Mouse (Mus musculus): Measurements from ENCODE around the gene Ezh1.

Ezh1 gene

GRCm38 (mm10) chr11:101226065-101226701 lies at the start of gene Ezh1:
Gene Ezh1 (minus strand): TSS chr11:101226463.
- peak; percentile 92 to 94 for DNase-seq

GRCm38 (mm10) chr11:101275309-101275708 lies 49.0 kb upstream of the Ezh1 start:
- no peak for DNase-seq

DNA sequence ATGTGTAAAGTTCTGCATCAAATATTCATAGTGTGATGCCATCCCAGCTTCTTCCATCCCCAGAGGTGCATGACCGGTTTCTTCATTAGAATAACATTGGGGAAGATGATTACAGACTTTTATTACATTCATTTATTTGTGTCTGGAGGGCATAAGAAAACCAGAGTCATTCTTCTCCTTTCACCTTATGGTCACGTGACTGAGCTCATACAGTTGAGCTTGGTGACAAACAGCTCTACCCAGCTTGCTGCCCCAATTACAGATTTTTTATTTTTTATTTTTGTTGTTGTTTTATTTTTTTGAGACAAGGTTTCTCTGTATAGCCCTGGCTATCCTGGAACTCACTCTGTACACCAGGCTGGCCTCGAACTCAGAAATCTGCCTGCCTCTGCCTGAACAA lies 46.2 kb upstream of the Ezh1 start:
- DNase-seq, result no peak

DNA sequence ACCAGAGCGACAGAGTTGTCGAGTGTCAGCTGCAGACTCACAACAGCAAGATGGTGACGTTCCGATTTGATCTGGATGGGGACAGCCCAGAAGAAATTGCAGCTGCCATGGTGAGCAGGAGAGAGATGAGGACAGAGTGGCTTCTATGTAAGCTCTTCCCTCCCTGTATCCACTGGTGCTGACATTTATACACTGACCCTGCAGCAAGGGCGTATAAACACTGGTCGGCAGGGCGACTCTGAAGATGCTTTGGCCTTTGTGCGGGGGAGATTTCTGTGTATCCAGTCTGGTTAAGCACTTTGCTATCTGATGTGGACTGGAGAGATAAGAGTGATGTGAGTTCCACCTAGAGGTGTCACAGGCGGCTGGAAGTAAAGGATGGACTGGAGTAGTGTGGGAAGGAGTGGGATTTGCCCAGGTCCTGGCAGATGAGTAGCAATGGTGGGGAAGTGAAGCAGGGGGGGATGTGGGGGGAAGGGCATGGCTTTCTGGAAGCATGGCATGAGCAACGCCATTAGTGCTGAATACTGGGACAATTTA lies 43.4 kb upstream of the Ezh1 start:
- no peak for DNase-seq

DNA sequence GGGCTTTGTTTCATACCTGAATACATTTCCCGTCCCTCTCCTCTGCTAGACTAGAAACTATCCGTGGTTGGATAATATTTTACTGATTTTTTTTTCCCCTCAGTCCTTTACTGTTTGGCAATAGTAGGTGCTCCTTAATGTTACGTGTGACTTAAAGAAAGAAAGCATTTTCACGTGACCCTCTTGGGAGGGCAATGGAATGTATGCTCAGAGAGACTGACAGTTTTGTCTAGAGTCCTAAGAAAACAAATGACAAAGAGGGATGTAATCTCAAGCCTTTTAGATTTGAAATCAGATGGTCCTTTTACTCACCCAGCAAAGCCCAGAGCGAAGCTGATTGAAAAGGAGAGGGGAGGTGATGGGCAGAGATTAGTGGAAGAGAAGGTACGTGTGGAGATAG lies 39.6 kb upstream of the Ezh1 start:
- DNase-seq, result no peak

DNA sequence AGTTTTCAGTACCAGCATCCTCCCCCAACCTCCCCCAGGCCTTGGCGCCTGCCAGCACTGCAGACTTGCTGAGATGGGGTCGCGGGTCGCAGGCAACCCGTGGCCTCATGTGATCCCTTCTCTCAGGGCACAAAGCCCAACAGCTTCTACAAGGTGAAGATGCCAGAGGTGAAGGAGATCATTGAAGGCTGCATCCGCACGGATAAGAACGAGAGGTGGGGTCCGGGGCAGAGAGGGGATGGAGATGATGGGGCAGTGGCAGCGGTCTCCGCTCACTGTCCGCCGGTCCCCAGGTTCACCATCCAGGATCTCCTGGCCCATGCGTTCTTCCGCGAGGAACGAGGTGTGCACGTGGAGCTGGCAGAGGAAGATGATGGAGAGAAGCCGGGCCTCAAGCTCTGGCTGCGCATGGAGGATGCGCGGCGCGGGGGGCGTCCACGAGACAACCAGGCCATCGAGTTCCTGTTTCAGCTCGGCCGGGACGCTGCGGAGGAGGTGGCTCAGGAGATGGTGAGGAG lies 38.8 kb upstream of the Ezh1 start:
- DNase-seq, result no peak

DNA sequence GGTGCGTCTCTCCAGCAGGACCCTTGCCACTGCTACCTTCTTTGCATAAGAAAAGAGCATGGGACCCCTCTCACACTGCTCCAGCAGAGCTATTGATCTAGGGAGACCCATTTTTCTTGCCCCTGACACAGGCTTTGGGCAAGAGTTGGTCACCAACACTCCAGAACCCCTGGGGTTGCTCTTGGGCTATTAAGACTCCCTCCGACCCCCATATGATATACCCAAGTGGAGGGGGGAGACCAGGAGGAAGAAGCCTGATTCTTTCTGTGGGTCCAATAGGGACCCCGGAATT lies 37.7 kb upstream of the Ezh1 start:
- DNase-seq, result no peak

DNA sequence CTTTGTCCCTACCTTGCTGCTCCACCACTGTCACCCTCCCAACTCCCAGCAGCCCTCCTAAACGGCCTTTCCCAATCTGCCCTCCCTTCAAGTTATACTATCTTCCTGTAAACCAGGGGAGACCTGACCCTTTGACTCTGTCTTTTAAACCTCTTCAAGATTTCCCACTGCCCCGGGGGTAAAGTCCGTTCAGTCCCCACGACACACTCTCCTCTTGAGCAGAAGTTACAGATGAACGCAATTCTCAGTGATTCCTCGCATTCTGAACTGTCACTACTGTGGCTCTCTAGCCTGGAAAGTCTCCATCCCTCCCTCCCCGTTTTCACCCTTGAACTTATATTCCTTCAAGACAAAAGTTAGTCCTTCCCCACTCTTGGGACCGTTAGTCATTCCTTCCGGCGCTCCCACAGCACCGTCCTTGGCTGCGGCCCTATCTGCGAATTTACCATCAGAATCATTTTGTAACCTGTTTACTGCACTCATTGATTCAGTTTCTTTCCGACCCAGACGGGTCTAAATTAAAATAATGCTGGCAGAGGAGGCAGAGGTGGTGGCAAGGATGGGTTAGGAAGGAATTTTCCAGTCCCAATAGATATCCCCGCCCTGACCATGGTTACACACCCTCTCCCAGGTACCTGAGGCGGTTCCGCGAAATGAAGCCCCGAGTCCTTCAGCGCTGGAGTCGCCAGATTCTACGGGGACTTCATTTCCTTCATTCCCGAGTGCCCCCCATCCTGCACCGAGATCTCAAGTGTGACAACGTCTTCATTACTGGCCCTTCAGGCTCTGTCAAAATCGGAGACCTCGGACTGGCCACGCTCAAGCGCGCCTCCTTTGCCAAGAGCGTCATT lies 37.1 kb upstream of the Ezh1 start:
- DNase-seq, result no peak

GRCm38 (mm10) chr11:101262272-101262967 lies 36.2 kb upstream of the Ezh1 start:
- DNase-seq, result no peak

GRCm38 (mm10) chr11:101260826-101261380 lies 34.6 kb upstream of the Ezh1 start:
- no peak for DNase-seq

- peak; percentile 35 to 45 for DNase-seq
Measured at GRCm38 (mm10) chr11:101259948-101260825, 33.9 kb upstream of the Ezh1 start, which contains the start of gene Wnk4. Gene Wnk4 (plus strand): TSS chr11:101260567.

DNA sequence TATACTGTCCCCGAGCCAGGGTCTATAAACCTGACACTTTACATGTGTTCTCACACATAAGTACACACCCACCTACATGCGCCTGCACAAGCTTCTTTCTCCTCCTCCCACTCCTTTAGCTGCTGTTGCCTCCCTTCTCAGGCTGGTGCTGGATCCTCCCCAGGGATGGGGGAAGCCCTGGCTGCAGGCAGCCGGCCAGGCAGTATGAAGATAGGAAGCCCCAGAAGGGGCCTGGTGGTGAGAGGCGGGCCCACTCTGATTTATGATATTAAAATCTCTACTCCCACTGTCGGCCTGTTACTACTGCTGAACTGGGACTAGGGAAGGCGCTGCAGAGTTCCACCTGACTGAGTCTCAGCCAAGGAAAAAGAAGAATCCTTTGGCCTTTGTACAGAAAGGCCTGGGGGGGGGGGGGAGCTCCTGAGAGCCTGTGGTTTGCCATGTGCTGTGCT lies 33.0 kb upstream of the Ezh1 start:
- no peak for DNase-seq

- DNase-seq, result no peak
Measured at GRCm38 (mm10) chr11:101255826-101256775, 29.8 kb upstream of the Ezh1 start.

DNA sequence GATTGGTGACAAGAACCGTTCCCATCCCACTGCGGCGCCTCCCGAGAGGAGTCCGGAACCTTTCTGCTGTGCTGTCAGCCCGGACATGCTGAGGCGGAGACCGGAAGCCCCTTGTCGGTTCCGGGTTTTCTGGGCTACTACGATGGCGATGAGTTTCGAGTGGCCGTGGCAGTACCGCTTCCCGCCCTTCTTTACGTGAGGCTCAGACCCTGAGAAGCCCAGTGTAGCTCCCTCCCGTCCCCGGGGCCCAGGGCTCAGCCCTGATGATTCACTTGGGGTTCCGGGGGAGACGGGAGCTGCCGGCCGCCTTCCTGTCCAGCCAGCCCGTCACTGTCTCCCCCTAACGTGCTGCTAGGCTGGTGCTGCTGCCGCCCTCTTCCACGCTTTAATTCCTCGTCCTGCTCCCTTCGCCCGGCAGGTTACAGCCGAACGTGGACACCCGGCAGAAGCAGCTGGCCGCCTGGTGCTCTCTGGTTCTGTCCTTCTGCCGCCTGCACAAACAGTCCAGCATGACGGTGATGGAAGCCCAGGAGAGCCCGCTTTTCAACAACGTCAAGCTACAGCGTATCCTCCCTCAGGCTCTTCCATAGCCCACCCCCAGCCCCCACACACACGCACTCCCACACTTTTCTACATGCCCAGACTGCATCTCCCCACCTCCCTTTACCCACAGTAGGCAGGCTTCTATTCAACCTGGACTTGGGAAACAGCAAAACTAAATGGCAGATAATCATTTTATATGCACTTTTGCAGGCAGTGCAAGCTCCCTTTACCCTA lies 27.5 kb upstream of the Ezh1 start, which contains the start of gene Vps25:
Gene Vps25, plus strand, starts transcription at position 95 of the 777 bp plus-strand sequence.
- DNase-seq, result peak; percentile 81

GRCm38 (mm10) chr11:101252941-101253340 lies 26.7 kb upstream of the Ezh1 start:
- DNase-seq, result no peak

DNA sequence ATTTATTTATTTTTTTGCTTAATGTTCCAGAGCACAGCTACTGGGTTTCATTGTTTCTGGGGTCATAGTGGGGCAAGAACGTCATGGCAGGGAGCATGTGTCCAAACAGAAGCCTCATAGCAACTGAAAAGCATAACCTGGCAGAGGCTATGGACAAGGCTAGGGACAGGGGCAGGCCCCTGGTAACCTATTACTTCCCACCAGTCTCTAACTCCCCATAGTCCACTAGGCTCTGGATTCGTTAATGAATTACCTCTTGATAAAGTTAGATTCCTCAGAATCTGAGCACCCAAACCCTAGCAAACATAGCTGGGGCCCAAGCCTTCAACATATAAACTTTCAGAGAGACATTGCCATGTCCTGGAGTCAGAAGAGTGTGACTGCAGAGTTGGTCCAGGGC lies 24.8 kb upstream of the Ezh1 start:
- DNase-seq, result no peak

DNA sequence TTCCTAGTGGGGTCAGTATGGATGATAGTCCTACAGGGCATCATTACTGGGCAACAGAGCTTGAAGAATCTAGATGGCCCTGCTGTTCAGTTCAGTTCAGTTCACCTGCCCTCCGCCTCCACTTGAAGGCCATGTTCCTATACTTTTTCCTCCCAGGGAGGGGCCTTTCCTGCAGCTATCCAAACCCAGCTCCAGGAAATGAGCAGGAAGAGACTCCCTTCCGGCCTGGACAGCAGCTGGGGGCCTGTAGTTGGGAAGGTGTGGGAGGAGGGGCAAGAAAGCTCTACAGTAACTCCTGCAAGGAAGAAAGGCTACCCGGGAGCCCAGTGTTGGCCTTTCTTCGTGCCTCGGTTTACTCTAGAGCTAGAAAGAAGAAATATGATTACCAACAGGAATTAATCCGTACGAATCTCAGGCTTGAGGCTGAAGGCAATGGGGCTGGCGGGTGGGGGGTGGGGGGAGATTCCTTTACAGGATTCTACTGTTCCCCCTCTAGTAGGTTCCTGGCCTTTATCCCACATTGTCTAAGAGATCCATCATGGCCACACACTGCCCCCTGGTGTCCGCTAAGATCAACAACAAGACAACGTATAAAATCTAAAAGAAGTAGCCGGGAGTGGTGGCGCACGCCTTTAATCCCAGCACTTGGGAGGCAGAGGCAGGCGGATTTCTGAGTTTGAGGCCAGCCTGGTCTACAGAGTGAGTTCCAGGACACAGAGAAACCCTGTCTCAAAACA lies 22.2 kb upstream of the Ezh1 start:
- DNase-seq, result peak; percentile 42 to 49

DNA sequence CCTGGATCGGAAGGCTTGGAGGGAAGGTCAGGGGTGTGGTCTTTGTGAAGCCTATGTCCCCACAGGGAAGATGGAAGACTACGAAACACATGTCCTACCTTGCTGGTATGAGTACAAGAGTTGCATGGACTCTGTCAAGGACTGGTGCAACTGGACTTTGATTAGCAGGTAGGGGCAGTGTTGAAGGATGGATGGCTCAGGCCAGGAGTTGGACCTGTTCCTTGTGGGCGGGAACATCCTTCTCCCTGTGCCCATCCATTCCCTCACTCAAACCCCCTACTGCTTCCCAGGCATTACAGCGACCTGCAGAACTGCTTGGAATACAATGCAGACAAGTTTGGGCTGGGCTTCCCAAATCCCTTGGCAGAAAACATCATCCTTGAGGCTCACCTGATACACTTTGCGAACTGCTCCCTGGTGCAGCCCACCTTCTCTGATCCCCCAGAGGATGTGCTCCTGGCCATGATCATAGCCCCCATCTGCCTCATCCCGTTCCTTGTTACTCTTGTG lies 21.3 kb upstream of the Ezh1 start:
- DNase-seq, result no peak

DNA sequence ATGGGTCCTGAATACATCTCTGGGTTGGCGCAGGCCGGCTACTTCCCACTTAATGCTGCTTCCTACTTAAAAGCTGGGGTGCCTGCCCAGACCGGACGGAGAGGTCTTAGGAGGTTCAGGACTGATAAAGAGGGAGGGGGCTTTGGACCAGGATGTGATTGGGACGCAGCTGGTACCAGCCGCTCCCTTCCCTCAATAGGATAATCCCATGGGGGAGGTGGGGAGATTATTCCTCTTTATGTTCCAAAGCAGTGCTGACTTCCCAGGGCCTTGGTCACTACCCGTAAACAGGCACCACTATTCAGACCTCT lies 20.4 kb upstream of the Ezh1 start:
- no peak for DNase-seq
